Mouse (Mus musculus): Measurements from ENCODE around the gene Galnt6. TPM values are rescaled to one million over a fixed set of nuclear protein-coding genes. Genes with fewer than 3 reads are reported as not detected.

Gene Galnt6
- polyA plus RNA-seq, 1 experiment from 2014 or later: 0.15 TPM

DNA sequence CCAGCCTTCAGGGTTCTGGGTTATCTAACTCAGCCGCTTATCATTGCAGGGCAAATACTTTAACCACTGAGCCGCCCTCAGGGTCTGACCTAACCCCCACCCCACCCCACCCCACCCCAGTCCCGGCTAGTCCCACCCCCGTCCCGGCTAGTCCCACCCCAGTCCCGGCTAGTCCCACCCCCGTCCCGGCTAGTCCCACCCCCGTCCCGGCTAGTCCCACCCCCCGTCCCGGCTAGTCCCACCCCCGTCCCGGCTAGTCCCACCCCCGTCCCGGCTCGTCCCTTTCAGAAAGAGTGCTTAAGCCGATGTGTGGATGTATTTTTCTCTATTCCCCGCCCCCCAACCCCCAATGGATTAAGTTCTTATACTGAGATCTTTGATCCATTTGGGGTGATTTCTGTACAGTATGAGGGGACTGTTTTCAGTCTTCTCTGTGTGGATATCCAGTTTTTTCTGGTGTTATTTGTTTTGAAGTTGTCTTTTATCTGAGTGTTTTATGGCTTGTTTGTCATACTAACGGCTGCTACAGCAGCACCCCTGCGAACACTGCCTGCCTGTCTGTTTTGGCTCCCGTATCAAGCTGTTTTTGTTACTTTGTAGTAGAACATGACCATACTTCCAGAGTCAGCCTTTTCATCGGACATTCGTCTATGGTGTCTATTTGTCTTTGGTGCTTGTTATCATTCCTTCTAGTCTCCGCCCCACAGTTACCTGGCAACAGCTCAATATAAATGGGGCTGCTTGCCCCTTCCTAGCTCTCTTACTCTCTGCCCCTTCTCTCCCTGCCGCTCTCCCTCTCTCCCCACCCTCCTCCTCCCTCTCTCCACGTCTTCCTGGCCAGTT lies 18.2 kb upstream of the Galnt6 start:
- peak overlapping the region; percentile 6; the same call in 1 of the 2 replicates for H3K4me3 ChIP-seq (ENCODE audit: low read depth, low read length)
- 2% methylated on average over 24 of the region's 27 CpGs for WGBS
- no peaks in the 10 kb centered on the region for H3K4me1 ChIP-seq (replicated peaks; ENCODE audit: control insufficient read depth, insufficient read depth, low read length)
- H3K9me3 ChIP-seq (ENCODE audit: control insufficient read depth, low read length): no peaks in the 10 kb centered on the region
- no peak overlapping the region for H3K27ac ChIP-seq (ENCODE audit: low read depth, low read length)
- H3K4me2 ChIP-seq (replicated peaks; ENCODE audit: low read depth, low read length): peak overlapping the region; percentile 42
- DNase-seq (ENCODE audit: low spot score): peak; percentile 51
- ATAC-seq (ENCODE audit: low FRiP score): no peak
- no peaks in the 10 kb centered on the region for H3K27me3 ChIP-seq (ENCODE audit: control insufficient read depth, insufficient read depth, low read length)
- no peak overlapping the region for H3K9ac ChIP-seq (ENCODE audit: low read depth, low read length)
- no peaks in the 10 kb centered on the region for H3K36me3 ChIP-seq (ENCODE audit: control insufficient read depth, insufficient read depth, low read length)

GRCm38 (mm10) chr15:100746478-100747120 lies 17.4 kb upstream of the Galnt6 start:
- 45% methylated on average over 6 of the region's 6 CpGs for WGBS
- Histone ChIP-seq H3K9me3 (ENCODE audit: control insufficient read depth, low read length) (no peaks in the 10 kb centered on the region), H3K4me2 (replicated peaks; ENCODE audit: low read depth, low read length) (peak overlapping the region; percentile 42), H3K9ac (ENCODE audit: low read depth, low read length) (no peak overlapping the region), H3K4me1 (replicated peaks; ENCODE audit: control insufficient read depth, insufficient read depth, low read length) (no peaks in the 10 kb centered on the region), H3K27ac (ENCODE audit: low read depth, low read length) (no peak overlapping the region), H3K4me3 (ENCODE audit: low read depth, low read length) (peak overlapping the region; percentile 6; the same call in 1 of the 2 replicates), H3K36me3 (ENCODE audit: control insufficient read depth, insufficient read depth, low read length) (no peaks in the 10 kb centered on the region), H3K27me3 (ENCODE audit: control insufficient read depth, insufficient read depth, low read length) (no peaks in the 10 kb centered on the region)
- ATAC-seq (ENCODE audit: low FRiP score) (no peak), DNase-seq (ENCODE audit: low spot score) (no peak)

DNA sequence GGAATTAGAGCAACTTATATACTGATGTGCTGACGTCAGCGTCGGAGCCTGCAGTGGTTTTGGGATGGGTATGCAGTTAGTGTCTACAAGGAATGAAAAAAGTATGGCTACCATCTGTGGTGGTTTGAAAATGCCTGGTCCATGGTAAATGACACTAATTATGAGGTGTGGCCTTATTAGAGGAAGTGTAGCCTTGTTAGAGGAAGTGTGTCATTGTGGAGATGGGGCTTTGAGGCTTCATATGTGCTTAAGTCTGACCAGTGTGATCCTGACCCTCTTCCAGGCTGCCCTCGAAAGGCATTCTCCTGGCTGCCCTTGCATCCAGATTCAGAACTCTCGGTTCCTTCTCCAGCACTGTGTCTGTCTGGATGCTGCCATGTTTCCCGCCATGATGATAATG lies 14.1 kb upstream of the Galnt6 start:
- WGBS: 89% methylated on average over 6 of the region's 6 CpGs
- Histone ChIP-seq H3K27ac (ENCODE audit: low read depth, low read length) (no peak overlapping the region), H3K36me3 (ENCODE audit: control insufficient read depth, insufficient read depth, low read length) (no peaks in the 10 kb centered on the region), H3K9me3 (ENCODE audit: control insufficient read depth, low read length) (no peaks in the 10 kb centered on the region), H3K9ac (ENCODE audit: low read depth, low read length) (no peak overlapping the region), H3K27me3 (ENCODE audit: control insufficient read depth, insufficient read depth, low read length) (no peaks in the 10 kb centered on the region), H3K4me1 (replicated peaks; ENCODE audit: control insufficient read depth, insufficient read depth, low read length) (no peaks in the 10 kb centered on the region), H3K4me3 (ENCODE audit: low read depth, low read length) (no peak overlapping the region), H3K4me2 (replicated peaks; ENCODE audit: low read depth, low read length) (no peak overlapping the region)
- no peak for DNase-seq (ENCODE audit: low spot score)
- no peak for ATAC-seq (ENCODE audit: low FRiP score)

DNA sequence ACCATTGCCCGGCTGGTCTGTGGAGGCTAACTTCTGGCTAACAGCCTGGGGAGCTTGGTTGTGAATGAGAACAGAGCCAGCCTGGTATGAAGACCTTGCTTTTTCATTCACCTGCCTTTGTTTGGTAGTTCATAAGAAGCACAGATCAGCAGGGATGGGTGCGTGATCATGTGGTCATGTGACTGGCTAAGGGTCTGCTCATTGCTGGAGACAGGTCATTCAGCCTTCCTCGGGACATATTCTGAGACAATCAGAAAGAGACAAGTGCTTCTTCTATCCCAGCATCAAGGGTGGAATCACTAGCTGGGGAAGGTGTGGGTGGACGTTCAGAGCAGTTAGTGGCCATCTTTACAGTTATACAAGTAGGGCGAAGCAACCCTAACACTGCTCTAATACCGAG lies 10.3 kb upstream of the Galnt6 start:
- H3K36me3 ChIP-seq (ENCODE audit: control insufficient read depth, insufficient read depth, low read length): no peaks in the 10 kb centered on the region
- no peaks in the 10 kb centered on the region for H3K9me3 ChIP-seq (ENCODE audit: control insufficient read depth, low read length)
- DNase-seq (ENCODE audit: low spot score): no peak
- no peak overlapping the region for H3K27ac ChIP-seq (ENCODE audit: low read depth, low read length)
- ATAC-seq (ENCODE audit: low FRiP score): no peak
- 94% methylated on average over 6 of the region's 6 CpGs for WGBS
- H3K4me2 ChIP-seq (replicated peaks; ENCODE audit: low read depth, low read length): no peak overlapping the region
- H3K4me3 ChIP-seq (ENCODE audit: low read depth, low read length): no peak overlapping the region
- no peak overlapping the region for H3K9ac ChIP-seq (ENCODE audit: low read depth, low read length)
- H3K4me1 ChIP-seq (replicated peaks; ENCODE audit: control insufficient read depth, insufficient read depth, low read length): no peaks in the 10 kb centered on the region
- no peaks in the 10 kb centered on the region for H3K27me3 ChIP-seq (ENCODE audit: control insufficient read depth, insufficient read depth, low read length)

DNA sequence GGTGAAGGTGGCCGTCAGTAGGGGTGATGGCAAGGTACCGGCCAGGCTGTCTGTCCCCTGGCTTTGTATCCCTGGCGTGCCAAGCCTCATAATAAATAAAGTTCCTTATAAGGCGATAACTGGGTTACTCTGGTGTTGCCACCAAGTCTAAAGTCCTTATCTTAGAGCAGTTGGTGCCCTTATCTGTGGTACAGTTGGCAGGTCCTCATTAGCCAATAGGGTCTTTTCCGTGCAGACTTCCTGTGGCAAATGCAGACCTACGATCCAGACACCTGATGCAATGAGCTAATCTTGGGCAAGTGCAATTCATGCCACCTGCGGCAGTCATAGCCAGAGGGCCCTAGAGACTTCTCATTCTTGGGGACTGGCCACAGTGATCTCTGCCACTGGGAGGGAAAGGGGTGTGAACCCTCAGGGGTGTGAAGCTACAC lies 9.2 kb upstream of the Galnt6 start:
- DNase-seq (ENCODE audit: low spot score) (no peak), ATAC-seq (ENCODE audit: low FRiP score) (no peak)
- H3K9me3 ChIP-seq (ENCODE audit: control insufficient read depth, low read length): no peaks in the 10 kb centered on the region
- no peak overlapping the region for H3K27ac ChIP-seq (ENCODE audit: low read depth, low read length)
- no peaks in the 10 kb centered on the region for H3K36me3 ChIP-seq (ENCODE audit: control insufficient read depth, insufficient read depth, low read length)
- no peak overlapping the region for H3K9ac ChIP-seq (ENCODE audit: low read depth, low read length)
- no peaks in the 10 kb centered on the region for H3K4me1 ChIP-seq (replicated peaks; ENCODE audit: control insufficient read depth, insufficient read depth, low read length)
- H3K4me3 ChIP-seq (ENCODE audit: low read depth, low read length): no peak overlapping the region
- 91% methylated on average over 7 of the region's 7 CpGs for WGBS
- H3K27me3 ChIP-seq (ENCODE audit: control insufficient read depth, insufficient read depth, low read length): no peaks in the 10 kb centered on the region
- no peak overlapping the region for H3K4me2 ChIP-seq (replicated peaks; ENCODE audit: low read depth, low read length)

DNA sequence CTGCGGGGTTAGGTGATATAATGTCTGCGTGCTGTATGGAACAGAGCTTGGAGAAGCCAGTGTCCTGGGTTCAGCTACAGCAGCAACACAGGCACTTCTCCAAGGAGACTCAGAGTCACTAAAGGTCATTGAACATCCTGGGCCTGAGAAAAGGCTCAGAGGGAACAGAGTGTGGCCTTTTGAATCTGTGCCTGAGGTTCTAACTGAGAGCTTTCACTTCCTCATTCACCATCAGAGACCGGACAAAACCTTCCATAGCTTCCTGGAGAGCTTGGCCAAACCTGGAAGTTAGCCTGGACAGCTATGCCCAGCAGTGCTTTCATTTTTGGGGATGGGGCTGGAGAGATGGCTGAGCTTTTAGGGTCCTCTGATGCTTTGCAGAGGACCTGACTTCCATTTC lies 8.5 kb upstream of the Galnt6 start:
- Histone ChIP-seq H3K9me3 (ENCODE audit: control insufficient read depth, low read length) (no peaks in the 10 kb centered on the region), H3K9ac (ENCODE audit: low read depth, low read length) (no peak overlapping the region), H3K36me3 (ENCODE audit: control insufficient read depth, insufficient read depth, low read length) (no peaks in the 10 kb centered on the region), H3K4me2 (replicated peaks; ENCODE audit: low read depth, low read length) (no peak overlapping the region), H3K4me3 (ENCODE audit: low read depth, low read length) (no peak overlapping the region), H3K4me1 (replicated peaks; ENCODE audit: control insufficient read depth, insufficient read depth, low read length) (no peaks in the 10 kb centered on the region), H3K27ac (ENCODE audit: low read depth, low read length) (no peak overlapping the region), H3K27me3 (ENCODE audit: control insufficient read depth, insufficient read depth, low read length) (no peaks in the 10 kb centered on the region)
- no peak for DNase-seq (ENCODE audit: low spot score)
- ATAC-seq (ENCODE audit: low FRiP score): no peak
- WGBS: 93% methylated on average over 3 of the region's 3 CpGs

- WGBS: 90% methylated on average over 9 of the region's 9 CpGs
- no peak for DNase-seq (ENCODE audit: low spot score)
- Histone ChIP-seq H3K4me1 (replicated peaks; ENCODE audit: control insufficient read depth, insufficient read depth, low read length) (no peaks in the 10 kb centered on the region), H3K4me2 (replicated peaks; ENCODE audit: low read depth, low read length) (no peak overlapping the region), H3K9me3 (ENCODE audit: control insufficient read depth, low read length) (no peaks in the 10 kb centered on the region), H3K9ac (ENCODE audit: low read depth, low read length) (no peak overlapping the region), H3K27me3 (ENCODE audit: control insufficient read depth, insufficient read depth, low read length) (peaks cover 3% of the 10 kb centered on the region; the same call in 1 of the 2 replicates), H3K27ac (ENCODE audit: low read depth, low read length) (no peak overlapping the region), H3K36me3 (ENCODE audit: control insufficient read depth, insufficient read depth, low read length) (no peaks in the 10 kb centered on the region), H3K4me3 (ENCODE audit: low read depth, low read length) (no peak overlapping the region)
- no peak for ATAC-seq (ENCODE audit: low FRiP score)
Measured at GRCm38 (mm10) chr15:100735953-100736300, 6.8 kb upstream of the Galnt6 start.

DNA sequence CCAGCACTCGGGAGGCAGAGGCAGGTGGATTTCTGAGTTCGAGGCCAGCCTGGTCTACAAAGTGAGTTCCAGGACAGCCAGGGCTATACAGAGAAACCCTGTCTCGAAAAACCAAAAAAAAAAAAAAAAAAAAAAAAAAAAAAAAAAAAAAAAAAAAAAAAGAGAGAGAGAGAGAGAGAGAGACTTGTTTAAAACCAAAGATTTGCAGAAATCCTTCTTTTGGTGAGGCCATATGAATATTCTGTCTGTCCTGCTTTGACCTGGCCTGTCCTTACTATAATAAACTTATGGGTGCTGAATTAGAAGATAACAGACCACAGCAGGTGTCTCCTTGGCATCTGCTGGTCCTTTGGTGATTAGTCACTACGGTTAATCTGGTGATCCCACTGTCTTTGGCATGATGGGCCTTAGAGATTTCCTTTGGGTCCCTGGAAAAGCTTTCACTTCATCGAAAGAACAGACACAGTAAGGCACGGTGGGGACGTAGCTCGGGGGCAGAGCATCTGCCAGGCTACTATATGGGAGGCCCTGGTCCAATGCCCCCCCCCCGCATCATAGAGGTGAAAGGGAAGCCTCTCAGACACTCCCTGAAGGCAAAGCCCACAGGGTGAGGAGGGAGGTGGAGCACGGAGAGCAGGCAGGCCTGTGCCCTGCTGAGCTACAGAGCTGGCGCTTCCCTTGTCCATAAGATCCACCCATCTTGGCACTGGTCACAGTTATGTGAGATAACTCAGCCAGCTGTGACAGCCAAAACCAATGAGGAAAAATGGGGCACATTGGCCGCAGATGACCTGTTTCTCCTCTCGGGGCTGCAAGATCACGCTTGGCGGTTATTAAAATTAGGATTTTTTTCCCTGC lies 6.1 kb upstream of the Galnt6 start:
- H3K27me3 ChIP-seq (ENCODE audit: control insufficient read depth, insufficient read depth, low read length): peaks cover 8% of the 10 kb centered on the region; the same call in 1 of the 2 replicates
- no peaks in the 10 kb centered on the region for H3K9me3 ChIP-seq (ENCODE audit: control insufficient read depth, low read length)
- H3K4me2 ChIP-seq (replicated peaks; ENCODE audit: low read depth, low read length): no peak overlapping the region
- H3K4me3 ChIP-seq (ENCODE audit: low read depth, low read length): no peak overlapping the region
- WGBS: 91% methylated on average over 14 of the region's 15 CpGs
- no peaks in the 10 kb centered on the region for H3K36me3 ChIP-seq (ENCODE audit: control insufficient read depth, insufficient read depth, low read length)
- no peaks in the 10 kb centered on the region for H3K4me1 ChIP-seq (replicated peaks; ENCODE audit: control insufficient read depth, insufficient read depth, low read length)
- no peak overlapping the region for H3K27ac ChIP-seq (ENCODE audit: low read depth, low read length)
- DNase-seq (ENCODE audit: low spot score): no peak
- no peak overlapping the region for H3K9ac ChIP-seq (ENCODE audit: low read depth, low read length)
- ATAC-seq (ENCODE audit: low FRiP score): no peak

All from hindbrain, embryonic 11.5 days (tissue).